Mouse (Mus musculus) cerebellum, adult 9-11 months (tissue): ENCODE data around the gene Ganc.

ENCODE experiments used
- DNase-seq: peaks from one replicate; pipeline ENCODE4 v3.0.0; 2022

Gene Ganc

GRCm38 (mm10) chr2:120403653-120403985, at the start of gene Ganc:
Gene Ganc (plus strand): TSS chr2:120403896.
- DNase-seq, result no peak

GRCm38 (mm10) chr2:120360425-120360824, 43.3 kb upstream of the Ganc start:
- DNase-seq, result no peak

GRCm38 (mm10) chr2:120366501-120366900, 37.2 kb upstream of the Ganc start:
- no peak for DNase-seq

- DNase-seq, result no peak
These were observed 36.1 kb upstream of the Ganc start for GRCm38 (mm10) chr2:120367416-120368207.

GRCm38 (mm10) chr2:120373858-120374257, 29.8 kb upstream of the Ganc start:
- peak; percentile 37 for DNase-seq

- DNase-seq, result no peak
These were observed 17.4 kb upstream of the Ganc start for GRCm38 (mm10) chr2:120386264-120386663.

- no peak for DNase-seq
These were observed 16.4 kb upstream of the Ganc start for GRCm38 (mm10) chr2:120387291-120387690.

- DNase-seq, result no peak
These were observed 14.3 kb upstream of the Ganc start for GRCm38 (mm10) chr2:120389376-120389775.

GRCm38 (mm10) chr2:120390934-120391333, 12.8 kb upstream of the Ganc start:
- no peak for DNase-seq

- DNase-seq, result no peak
These were observed 11.3 kb upstream of the Ganc start for GRCm38 (mm10) chr2:120392406-120392805.

- DNase-seq, result no peak
These were observed 5.7 kb upstream of the Ganc start for GRCm38 (mm10) chr2:120397951-120398350.

- no peak for DNase-seq
These were observed 883 bp upstream of the Ganc start for GRCm38 (mm10) chr2:120402813-120403212.

- DNase-seq, result peak; percentile 97
These were observed 508 bp downstream of the Ganc start, which contains the start of gene Tmem87a for GRCm38 (mm10) chr2:120403986-120404822. Gene Tmem87a (minus strand): TSS chr2:120404113.

GRCm38 (mm10) chr2:120404823-120405765, 1.4 kb downstream of the Ganc start:
- DNase-seq, result peak; percentile 26

GRCm38 (mm10) chr2:120411096-120411628, 7.5 kb downstream of the Ganc start:
- DNase-seq, result no peak

GRCm38 (mm10) chr2:120414113-120414512, 10.4 kb downstream of the Ganc start:
- no peak for DNase-seq

GRCm38 (mm10) chr2:120414738-120415414, 11.2 kb downstream of the Ganc start:
- peak; percentile 74 for DNase-seq

- DNase-seq, result no peak
These were observed 20.7 kb downstream of the Ganc start for GRCm38 (mm10) chr2:120424386-120424785.

GRCm38 (mm10) chr2:120444486-120444885, 40.8 kb downstream of the Ganc start:
- no peak for DNase-seq

GRCm38 (mm10) chr2:120446373-120446772, 42.7 kb downstream of the Ganc start:
- DNase-seq, result no peak

GRCm38 (mm10) chr2:120447306-120447705, 43.6 kb downstream of the Ganc start:
- DNase-seq, result no peak

- DNase-seq, result no peak
These were observed 47.0 kb downstream of the Ganc start for GRCm38 (mm10) chr2:120450724-120451123.
